Mouse (Mus musculus) CD4-positive, CD25-positive, alpha-beta regulatory T cell, adult 2 months (primary cell): ENCODE results near the gene Bysl.
A peak's percentile ranks its signal among the peaks of the same experiment; 100 is the strongest.
"Not testable (repeated sequence)": the region's sequence is repeated elsewhere in the genome, so short reads cannot be mapped to it uniquely, and the experiment has no call there.

Experiments
- DNase-seq: peaks from one replicate; pipeline ENCODE4 v3.0.0-alpha.2; 2012; ENCODE audit warnings: low read depth, low spot score

Bysl gene

DNA sequence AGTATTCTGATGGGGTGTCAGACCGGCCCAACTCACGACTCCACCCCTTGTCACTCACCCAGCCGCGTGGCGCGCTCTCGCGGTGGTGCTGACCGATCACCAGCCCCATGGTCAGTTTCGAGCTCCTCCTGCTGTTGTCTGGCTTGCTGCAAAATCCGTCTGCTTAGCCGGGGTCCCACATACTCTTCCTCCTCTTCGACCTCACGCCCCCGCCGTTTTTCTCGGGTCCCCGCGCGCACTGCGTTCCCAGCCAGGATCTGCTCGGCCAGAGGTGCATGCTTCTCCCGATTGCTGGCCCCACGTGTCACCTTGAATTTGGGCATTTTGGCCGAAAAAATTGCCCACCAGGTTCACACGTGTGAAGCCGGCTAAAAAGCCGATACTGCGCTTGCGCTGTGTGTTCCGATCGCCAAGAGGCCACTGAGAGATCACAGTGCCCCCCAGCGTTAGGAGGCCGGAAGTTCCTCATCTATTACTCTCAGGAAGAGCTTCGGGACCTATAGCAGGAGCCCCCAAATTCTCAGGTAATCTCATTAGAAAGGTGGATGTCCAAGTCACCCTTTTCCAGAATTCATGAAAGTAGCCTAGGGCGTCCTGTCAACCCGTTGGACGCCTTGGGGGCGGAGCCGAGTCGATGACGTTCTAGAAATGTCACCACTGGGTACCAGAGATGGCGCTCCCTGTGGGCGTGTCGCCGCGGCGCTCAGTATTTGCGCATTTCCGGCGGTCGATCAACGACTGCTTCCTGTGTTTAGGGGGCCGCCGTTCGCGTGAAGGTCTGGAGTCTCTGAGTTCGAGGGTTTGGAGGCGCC lies at the start of gene Bysl, which contains the start of the genes Med20 and Gm20517:
Gene Bysl (minus strand): TSS at position 644 of the 812 bp plus-strand sequence.
Gene Med20 (plus strand): TSS at position 734 of the 812 bp plus-strand sequence.
Gene Gm20517 (plus strand): TSS at position 741 of the 812 bp plus-strand sequence.
- DNase-seq: peak; percentile 99

DNA sequence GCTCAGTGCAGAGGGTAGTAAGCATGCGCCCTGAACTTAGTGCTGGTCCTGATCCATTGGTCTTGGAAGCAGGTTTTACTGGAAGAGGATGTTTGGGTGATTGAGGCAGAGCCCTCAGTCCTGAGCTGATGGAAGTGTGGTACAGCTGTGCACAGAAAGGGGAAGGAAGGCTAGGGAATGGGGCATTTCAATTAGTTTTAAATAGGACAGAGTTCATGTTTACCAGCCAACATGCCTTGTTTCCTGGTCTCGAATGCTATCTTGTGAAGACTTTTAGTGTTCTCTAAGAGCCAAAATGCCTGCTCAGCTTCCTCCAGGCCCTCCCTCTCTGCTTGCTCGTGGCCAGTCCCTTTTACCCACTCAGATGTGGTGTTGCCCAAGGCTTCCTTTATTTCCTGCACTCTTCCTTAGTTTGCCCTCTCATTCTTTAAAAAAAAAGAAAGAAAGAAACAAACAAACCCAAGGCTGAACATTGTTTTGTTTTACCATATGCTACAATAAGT lies 47.5 kb upstream of the Bysl start:
- DNase-seq: no peak

DNA sequence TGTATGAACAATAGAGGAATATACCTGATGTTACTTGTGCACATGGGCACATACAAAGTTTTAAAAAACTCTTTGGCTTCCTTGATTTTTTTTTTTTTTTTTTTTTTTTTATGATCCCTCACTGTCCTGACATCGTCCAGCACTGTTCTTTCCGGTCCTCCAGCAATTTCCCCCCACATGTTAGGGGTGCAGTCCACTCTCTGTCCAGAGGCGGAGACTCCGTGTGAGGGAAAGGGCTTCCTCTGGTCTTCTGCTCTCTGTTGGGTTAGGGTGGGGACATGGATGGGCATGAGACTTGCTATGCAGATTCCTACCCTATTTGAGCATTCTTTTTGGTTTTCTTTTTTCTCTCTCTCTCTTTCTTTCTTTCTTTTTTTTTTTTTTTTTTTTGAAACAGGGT lies 46.6 kb upstream of the Bysl start:
- no peak for DNase-seq

DNA sequence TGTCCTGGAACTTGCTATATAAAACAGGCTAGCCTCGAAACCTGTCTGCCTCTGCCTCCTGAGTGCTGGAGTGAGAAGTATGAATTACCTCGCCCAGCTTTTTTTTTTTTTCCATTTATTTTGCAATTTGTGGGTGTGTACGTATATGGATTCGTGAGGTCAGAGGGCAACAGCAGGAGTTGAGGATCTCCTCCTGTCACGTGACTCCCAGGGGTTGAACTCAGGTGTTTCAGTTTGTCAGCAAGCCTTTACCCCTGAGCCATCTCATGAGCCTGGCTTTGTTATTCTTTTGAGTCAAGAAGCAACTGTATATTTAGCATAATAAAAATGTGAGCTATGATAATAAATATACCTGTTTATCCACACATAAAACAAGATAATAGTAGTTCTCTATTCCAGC lies 44.4 kb upstream of the Bysl start:
- DNase-seq: no peak

DNA sequence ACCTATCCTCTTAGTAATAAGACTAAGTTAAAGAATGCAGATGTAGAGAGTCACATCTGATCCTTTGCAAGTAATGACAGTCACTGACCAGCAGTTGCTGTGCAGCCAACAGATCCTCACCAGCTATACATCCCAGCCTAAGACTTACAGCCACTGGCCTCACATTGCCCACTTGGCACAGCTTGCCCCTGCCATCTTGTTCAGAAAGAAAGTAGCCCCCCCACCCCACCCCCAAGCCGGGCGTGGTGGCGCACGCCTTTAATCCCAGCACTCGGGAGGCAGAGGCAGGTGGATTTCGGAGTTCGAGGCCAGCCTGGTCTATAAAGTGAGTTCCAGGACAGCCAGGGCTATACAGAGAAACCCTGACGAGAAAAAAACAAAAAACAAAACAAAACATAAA lies 43.1 kb upstream of the Bysl start:
- not testable (repeated sequence) for DNase-seq

DNA sequence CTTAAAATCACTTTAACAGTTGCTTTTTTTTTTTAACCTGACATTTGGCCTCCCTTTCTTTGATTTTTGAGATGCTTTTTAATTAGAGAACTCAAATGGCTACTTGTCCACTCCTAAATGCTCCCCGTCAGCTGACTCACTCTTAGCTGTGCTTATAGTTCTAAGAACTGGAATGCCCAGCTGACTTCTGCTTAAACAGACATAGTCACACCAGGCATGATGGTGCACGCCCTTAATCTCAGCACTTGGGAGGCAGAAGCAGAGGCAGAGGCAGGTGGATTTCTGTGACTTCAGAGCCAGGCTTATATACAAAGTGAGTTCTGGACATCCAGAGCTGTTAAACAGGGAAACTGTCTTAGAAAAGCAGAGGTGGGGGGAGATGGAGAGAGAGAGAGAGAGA lies 40.7 kb upstream of the Bysl start:
- DNase-seq: no peak

DNA sequence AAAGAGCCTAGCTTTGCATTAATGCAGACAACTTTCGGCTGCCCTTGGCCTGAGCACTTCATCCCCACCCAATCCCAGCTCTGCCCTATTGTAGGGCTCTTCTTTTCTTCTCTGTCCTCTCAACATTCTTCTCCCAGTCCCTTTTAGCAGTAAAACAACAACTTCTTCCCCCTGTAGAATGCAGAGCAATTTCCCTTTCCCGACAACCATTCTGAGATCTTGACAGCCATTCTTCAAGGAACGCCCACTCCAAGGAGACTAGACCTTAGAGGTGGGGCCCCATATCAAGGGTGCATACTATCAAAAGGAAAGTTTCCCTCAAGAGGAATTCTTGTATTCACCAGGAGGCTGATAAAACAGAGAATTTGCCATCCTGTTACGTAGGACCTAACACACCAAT lies 37.7 kb upstream of the Bysl start:
- DNase-seq: no peak

DNA sequence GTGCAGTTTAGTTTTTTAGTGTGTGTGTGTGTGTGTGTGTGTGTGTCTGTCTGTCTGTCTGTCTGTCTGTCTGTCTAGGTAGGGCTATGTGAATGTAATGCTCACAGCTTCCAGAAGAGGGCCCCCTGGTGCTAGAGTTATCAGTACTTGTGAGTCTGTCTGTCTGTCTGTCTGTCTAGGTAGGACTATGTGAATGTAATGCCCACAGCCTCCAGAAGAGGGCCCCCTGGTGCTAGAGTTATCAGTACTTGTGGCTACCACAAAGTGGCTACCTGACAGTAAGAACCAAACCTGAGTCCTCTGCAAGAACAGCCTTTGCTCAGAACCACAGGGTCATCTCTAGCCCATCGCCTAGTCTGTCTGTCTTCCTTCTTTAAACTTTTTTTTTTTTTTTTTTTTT lies 35.4 kb upstream of the Bysl start:
- DNase-seq: peak; percentile 77

DNA sequence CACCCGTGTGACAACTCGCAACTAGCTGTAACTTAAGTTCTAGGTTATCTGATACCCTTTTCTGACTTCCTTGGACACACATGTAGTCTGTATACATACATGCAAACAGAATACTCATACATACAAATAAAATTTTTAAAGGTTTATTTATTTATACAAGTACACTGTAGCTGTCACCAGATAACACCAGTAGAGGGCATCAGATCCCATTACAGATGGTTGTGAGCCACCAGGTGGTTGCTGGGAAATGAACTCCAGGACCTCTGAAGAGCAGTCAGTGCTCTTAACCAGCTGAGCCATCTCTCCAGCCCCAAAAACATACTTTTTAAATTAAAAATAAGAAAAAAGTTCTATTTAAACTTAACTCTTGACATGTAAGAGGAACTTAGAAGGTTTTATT lies 31.7 kb upstream of the Bysl start:
- peak; percentile 23 for DNase-seq

DNA sequence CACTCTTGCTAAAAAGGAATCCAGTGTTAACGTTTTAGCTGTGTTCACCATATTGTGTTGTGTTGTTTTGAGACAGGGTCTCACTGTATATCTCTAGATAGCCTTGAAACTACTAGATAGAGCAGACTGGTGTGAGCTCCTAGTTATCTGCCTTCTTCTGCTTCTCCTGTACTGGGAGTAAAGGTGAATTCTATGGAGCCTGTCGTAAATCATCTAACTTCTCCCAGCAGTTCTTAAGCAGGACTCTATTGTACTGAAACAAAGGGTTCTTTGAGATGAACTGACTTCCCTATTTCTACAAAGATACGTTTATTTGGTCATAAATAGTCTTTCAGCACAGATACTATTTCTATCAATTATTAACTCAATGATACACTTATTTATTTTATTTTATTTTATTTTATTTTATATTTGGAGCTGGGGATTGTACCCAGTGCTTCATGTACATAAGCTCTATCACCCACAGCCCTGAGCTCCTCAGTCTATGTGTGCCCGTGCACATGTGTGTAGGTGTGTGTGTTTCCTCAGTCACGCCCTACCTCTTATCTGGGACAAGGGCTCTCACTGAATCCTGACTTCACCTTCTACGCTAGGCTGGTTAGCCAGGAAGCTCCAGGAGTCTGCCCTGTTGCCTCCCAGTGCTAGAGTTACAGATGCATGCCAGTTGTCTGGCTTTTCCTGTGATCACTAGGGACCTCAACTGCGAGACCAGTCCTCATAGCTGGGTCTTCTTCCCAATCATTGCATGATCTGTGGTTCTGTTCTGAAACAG lies 22.9 kb upstream of the Bysl start:
- DNase-seq: no peak

DNA sequence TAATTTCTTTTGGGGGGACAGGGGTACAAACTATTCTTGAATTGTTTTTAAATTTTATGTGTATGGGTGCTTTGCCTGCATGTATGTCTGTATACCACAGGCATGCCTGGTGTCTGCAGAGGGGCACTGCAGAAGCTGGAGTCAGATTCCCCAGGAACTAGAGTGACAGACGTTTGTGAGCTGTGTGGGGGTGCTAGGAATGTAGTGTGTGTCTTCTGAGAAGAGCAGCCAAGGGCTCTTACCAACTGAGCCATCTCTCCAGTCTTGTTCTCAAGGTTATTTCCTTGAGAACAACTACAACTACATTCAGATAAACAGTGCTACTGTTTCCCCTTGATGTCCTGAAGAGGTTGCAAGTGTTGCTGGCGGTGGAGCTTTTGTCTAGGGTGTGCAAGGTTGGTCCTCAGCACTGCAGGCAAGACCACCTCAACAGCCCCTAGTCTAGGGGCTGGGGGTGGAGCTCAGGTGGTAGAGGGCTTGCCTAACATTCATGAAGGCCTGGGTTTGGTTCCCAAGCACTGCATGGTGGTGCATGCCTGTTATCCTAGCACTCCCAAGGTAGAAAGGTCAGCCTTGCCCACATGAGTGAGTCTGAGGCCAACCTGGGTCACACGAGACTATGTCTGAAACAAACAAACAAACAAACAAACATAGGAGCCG lies 21.0 kb upstream of the Bysl start:
- DNase-seq: no peak

DNA sequence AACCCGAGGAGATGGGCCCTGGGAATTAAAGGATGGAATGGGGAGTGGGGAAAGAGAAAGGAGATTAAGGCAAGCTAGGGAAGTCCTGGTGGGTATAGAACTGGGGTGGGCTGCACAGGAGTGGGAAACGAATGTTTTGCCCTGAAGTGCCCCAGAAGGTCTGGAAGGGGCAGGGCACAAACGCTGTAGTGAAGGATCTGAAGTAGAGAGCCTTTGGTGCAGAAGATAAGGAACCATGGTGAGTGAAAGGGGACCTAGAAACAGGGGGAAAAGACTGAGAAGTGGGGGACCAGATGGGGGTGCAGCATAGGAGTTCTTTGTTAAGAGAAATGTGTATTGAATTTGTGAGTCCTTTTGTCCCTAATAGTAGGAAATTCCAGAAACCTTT lies 19.4 kb upstream of the Bysl start, which contains the start of gene Usp49:
Gene Usp49 (plus strand): TSS at position 13 of the 388 bp plus-strand sequence.
- no peak for DNase-seq

DNA sequence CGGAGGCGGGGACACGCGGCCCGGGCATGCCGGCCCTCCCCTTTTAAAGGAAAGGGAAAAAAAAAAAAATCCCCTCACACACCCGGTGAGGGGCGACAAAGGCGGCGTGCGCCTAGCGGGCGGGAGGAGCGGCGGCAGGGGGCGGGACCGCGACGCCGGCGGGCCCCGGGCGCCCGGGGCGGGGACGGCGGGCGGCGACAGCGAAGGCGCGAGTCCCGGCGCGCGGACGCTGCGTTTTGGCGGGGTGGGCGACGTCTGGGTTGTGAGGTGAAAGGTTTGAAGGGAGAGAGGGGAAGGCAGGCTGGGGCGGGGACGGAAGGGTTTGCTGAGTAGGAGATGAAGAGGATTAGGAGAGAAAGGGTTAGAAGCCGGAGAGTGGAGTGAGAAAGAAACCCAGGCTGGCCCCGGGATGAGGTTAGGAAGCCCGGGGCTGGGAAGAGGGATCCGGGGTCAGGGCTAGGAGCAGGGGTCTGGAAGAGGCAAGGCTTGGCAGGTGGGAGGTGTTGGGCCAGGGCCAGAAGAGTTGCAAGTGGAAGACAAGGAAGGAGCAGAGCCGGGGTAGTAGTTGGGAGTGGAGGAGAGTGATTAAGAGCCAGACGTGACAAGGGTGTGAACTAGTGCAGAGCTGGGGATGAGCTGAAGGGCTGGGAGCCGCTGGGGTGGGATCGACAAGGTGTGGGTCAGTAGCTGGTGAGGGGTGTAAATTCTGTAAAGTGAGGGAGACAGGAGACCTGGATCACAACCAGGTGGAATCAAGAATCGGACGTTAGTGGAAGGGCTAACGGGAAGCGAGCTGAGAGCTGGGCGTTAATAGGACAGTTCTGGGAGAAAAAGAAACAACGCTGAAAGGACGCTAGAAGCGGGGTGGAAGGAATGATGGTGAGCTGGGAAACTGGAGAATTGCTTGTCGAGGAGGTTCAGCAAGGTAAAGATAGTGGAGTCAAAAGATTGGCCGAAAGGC lies 18.7 kb upstream of the Bysl start:
- DNase-seq: no peak

DNA sequence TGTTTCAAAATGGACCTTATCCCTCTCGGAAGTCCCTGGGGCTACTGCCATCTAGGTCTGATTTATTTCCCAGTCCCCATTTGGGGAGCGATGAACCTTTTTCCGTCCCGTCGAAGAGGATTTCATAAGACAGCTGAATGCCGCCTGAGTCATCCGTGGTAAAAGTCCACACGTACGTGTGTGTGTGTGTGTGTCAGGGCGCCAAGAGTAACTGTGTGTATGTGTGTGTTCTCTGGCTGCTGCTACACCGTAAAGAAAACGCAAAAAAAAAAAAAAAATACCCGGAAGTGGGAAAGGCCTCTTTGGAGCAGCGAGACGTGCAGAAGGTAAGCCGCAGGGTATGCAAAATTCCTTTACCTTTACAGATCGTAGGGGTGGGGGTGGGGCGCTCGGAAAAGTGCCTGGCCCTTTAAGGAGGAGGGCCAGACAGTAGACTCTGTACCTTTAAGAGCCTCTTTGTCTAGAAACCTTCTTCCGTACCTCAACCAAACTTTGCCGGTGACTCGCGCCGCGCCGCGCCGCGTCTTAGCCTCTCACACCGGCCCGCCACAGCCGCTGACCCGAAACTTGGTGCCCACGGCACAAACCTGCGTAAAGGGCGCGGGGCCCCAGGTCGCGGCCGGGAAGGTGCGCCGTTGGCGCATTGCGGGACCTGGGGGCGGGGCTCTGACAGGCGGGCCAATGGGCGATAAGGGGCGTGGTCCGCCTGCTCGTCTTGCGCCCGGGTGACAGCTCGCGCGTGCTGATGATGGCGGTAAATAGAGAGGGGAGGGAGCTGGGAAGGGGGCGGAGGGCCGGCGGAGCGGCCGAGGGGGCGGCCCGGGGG lies 17.8 kb upstream of the Bysl start:
- peak; percentile 96 for DNase-seq

DNA sequence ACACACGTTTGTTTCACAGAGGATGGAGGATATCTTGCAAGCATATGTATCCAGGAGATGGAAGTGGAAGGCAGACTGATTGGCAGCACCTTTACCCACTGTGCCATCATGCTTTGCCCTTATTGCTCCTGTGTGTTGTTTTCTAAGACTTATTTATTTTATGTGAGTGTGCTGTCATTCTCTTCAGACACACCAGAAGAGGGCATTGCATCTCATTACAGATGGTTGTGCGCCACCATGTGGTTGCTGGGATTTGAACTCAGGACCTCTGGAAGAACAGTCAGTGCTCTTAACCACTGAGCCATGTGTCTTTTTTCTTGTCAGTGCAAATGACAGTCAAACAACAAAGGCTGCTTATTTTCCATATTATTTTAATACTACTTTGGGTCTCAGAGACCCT lies 16.5 kb upstream of the Bysl start:
- no peak for DNase-seq

DNA sequence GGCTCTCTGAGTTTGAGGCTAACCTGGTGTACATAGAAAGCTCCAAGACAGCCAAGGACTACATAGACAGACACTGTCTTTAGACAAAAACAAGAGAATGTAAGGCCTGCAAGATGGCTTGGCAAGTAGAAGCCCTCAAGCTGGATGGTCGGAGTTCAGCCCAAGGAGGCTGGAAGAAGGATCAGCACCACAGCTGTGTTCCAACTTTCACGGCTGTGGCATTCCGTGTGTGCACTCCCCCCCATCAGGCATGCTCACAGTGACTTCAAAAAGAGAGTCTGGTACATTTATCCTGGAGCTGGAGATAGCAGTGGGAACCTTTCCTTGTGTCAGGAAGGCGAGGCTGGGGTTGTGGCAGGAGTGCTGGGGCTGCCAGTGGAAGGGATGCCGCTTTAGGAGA lies 14.7 kb upstream of the Bysl start:
- DNase-seq: no peak

DNA sequence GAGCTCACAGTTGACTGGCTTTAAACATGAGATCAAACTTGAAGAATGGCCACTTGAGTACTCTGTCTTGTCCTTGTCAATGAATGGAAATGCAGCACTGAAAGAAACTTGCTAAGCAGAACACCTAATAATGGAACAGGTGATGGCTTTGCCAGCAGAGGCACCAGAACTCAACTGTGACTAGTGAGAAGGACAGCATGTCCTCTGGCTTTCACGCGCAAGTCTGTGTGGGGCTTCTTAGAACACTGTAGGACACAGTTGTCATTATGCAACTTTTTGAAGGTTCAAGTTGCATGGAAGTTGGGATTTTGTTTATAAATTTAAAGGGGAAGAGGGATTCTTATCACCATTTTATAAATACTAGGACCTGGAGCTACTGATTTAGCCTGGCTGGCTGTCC lies 13.8 kb upstream of the Bysl start:
- DNase-seq: no peak

DNA sequence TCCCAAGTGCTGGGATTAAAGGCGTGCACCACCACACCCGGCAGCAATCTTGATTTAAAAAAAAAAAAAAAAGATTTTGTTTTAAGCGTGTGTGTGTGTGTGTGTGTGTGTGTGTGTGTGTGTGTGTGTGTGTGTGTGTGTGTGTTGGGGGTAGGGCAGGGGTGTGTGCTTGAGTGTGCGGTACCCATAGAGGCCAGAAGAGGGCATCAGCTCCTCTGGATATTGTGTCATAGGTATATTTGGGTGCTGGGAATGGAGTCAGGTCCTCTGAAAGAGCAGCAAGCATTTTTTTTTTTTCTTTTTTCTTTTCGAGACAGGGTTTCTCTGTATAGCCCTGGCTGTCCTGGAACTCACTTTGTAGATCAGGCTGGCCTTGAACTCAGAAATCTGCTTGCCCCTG lies 13.3 kb upstream of the Bysl start:
- not testable (repeated sequence) for DNase-seq

DNA sequence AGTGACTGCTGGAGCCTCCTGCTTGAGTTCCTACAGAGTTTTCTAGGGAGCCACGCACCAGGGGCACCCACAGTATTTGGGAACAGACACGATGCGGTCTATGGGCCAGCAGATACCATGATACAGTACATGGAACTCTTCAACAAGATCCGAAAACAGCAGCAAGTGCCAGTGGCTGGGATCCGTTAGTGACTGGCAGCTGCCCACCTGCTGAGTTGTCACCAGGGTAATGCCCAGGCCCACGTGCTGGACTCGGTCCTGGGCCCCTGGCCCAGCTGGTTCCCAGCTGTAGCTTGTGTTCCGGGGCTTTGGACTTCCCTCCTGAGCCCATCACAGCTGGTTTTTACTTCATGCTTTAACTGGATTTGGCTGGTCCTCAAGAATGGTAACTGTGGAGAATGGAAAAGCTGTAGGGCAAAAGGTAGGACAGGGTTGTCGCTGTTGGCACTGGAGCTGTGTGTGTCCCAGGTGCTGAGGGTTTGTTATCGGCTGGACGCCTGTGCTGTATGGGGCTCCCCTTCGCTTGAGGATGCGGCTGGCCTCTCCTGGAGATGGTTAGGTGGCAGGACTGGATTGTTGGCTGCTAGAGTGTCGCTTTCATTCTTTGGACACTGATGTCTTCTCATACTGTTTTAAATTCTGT lies 11.7 kb upstream of the Bysl start:
- DNase-seq: no peak
